Mouse (Mus musculus): ENCODE data around the gene Eif3d. TPM values are rescaled to one million over a fixed set of nuclear protein-coding genes. Genes with fewer than 3 reads are reported as not detected.
A peak's percentile ranks its signal among the peaks of the same experiment; 100 is the strongest.

The Eif3d gene
- total and polyA plus RNA-seq, 3 experiments, result 521 to 738 (median 619) TPM

GRCm38 (mm10) chr15:77919441-77919840 lies 51.2 kb downstream of the Eif3d start:
- no peak overlapping the region for H3K9ac ChIP-seq (ENCODE audit: control insufficient read depth, low read depth, low read length, poor library complexity, severe bottlenecking)
- H3K79me2 ChIP-seq (ENCODE audit: control insufficient read depth, insufficient read depth, low read length, poor library complexity), result no peaks in the 10 kb centered on the region
- no peak overlapping the region for H3K4me3 ChIP-seq (ENCODE audit: control insufficient read depth in 1 of 2, insufficient read depth in 1 of 2, low read depth in 2 of 2, low read length in 2 of 2)
- H3K27ac ChIP-seq (ENCODE audit: control insufficient read depth, low read depth, low read length), result no peak overlapping the region
- TF ChIP-seq ZNF384 (IDR thresholded peaks at IDR 0.05; ENCODE audit: low read depth, low read length) (no peak), RAD21 (IDR thresholded peaks at IDR 0.05; ENCODE audit: low read depth, low read length) (no peak), ELF1 (IDR thresholded peaks at IDR 0.05; ENCODE audit: low read depth, low read length) (no peak), MAZ (IDR thresholded peaks at IDR 0.05; ENCODE audit: low read depth, low read length) (no peak), GATA1 (IDR thresholded peaks at IDR 0.05; ENCODE audit: low read depth, low read length) (no peak), CTCF (IDR thresholded peaks at IDR 0.05 in 2 of 3, conservative IDR thresholded peaks at IDR 0.05 in 1 of 3; ENCODE audit: control insufficient read depth in 1 of 3, insufficient read depth in 1 of 3, low read depth in 2 of 3, low read length in 3 of 3, poor library complexity in 1 of 3, severe bottlenecking in 1 of 3) (no peak)
- peaks cover 0 to 14% of the 10 kb centered on the region in 2 experiments; a peak in 2 of 4 replicates for H3K36me3 ChIP-seq (ENCODE audit: control insufficient read depth in 1 of 2, insufficient read depth in 2 of 2, low read length in 2 of 2)
- H3K9me3 ChIP-seq (replicated peaks; ENCODE audit: insufficient read depth, low read length), result no peaks in the 10 kb centered on the region
- no peaks in the 10 kb centered on the region for H3K4me1 ChIP-seq (ENCODE audit: control insufficient read depth in 1 of 2, insufficient read depth in 2 of 2, low read length in 2 of 2)
- no peak for DNase-seq (ENCODE audit: low read depth, low spot score)
- H3K27me3 ChIP-seq (ENCODE audit: control insufficient read depth in 1 of 2, insufficient read depth in 2 of 2, low read length in 2 of 2), result no peaks in the 10 kb centered on the region

GRCm38 (mm10) chr15:77916851-77917544 lies 53.6 kb downstream of the Eif3d start:
- TF ChIP-seq RAD21 (IDR thresholded peaks at IDR 0.05; ENCODE audit: low read depth, low read length), result peak; percentile 86
- no peak for TF ChIP-seq ELF1 (IDR thresholded peaks at IDR 0.05; ENCODE audit: low read depth, low read length)
- peak; percentile 84 to 92 (median 89) for TF ChIP-seq CTCF (IDR thresholded peaks at IDR 0.05 in 2 of 3, conservative IDR thresholded peaks at IDR 0.05 in 1 of 3; ENCODE audit: control insufficient read depth in 1 of 3, insufficient read depth in 1 of 3, low read depth in 2 of 3, low read length in 3 of 3, poor library complexity in 1 of 3, severe bottlenecking in 1 of 3)
- peak; percentile 86 for TF ChIP-seq SMC3 (IDR thresholded peaks at IDR 0.05; ENCODE audit: low read depth, low read length)
- peak; percentile 79 for TF ChIP-seq ZC3H11A (IDR thresholded peaks at IDR 0.05; ENCODE audit: low read depth, low read length)
- TF ChIP-seq POLR2AphosphoS2 (IDR thresholded peaks at IDR 0.05; ENCODE audit: low read length), result no peak
- peak; percentile 74 for TF ChIP-seq ZNF384 (IDR thresholded peaks at IDR 0.05; ENCODE audit: low read depth, low read length)
- TF ChIP-seq USF2 (IDR thresholded peaks at IDR 0.05; ENCODE audit: borderline replicate concordance in 1 of 2, insufficient read depth in 1 of 2, low read depth in 1 of 2, low read length in 2 of 2), result no peak
- peak; percentile 56; the same call in 1 of the 2 replicates for TF ChIP-seq SIN3A (IDR thresholded peaks at IDR 0.05; ENCODE audit: low read length)
- Histone ChIP-seq H3K9me3 (replicated peaks; ENCODE audit: insufficient read depth, low read length) (no peaks in the 10 kb centered on the region), H3K27ac (ENCODE audit: control insufficient read depth, low read depth, low read length) (no peak overlapping the region), H3K36me3 (ENCODE audit: control insufficient read depth in 1 of 2, insufficient read depth in 2 of 2, low read length in 2 of 2) (peaks cover 0 to 7% of the 10 kb centered on the region in 2 experiments; a peak in 2 of 4 replicates), H3K4me1 (ENCODE audit: control insufficient read depth in 1 of 2, insufficient read depth in 2 of 2, low read length in 2 of 2) (no peaks in the 10 kb centered on the region), H3K4me3 (ENCODE audit: control insufficient read depth in 1 of 2, insufficient read depth in 1 of 2, low read depth in 2 of 2, low read length in 2 of 2) (no peak overlapping the region), H3K27me3 (ENCODE audit: control insufficient read depth in 1 of 2, insufficient read depth in 2 of 2, low read length in 2 of 2) (no peaks in the 10 kb centered on the region), H3K9ac (ENCODE audit: control insufficient read depth, low read depth, low read length, poor library complexity, severe bottlenecking) (no peak overlapping the region), H3K79me2 (ENCODE audit: control insufficient read depth, insufficient read depth, low read length, poor library complexity) (no peaks in the 10 kb centered on the region)
- DNase-seq (ENCODE audit: low read depth, low spot score), result peak; percentile 88

DNA sequence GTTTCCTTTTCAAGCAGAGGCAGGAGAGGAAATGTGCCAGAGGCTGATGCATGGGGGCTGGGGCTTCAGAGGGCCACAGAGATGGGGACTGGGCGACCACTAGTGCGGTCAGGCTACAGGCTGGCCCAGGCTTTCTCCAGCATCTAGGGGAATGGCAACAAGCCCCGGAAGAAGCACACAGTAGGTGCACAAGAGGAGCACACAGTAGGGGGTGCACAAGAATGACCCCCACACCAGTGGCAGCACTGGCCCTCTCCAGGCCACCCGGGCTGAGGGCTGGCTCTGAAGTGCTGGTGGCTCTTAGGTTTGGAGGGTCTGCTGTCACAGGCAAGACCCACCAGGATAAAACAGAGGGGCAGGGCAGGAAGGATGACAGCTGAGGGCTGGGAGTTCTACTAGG lies 55.3 kb downstream of the Eif3d start:
- no peaks in the 10 kb centered on the region for H3K4me1 ChIP-seq (ENCODE audit: control insufficient read depth in 1 of 2, insufficient read depth in 2 of 2, low read length in 2 of 2)
- H3K27me3 ChIP-seq (ENCODE audit: control insufficient read depth in 1 of 2, insufficient read depth in 2 of 2, low read length in 2 of 2), result no peaks in the 10 kb centered on the region
- H3K79me2 ChIP-seq (ENCODE audit: control insufficient read depth, insufficient read depth, low read length, poor library complexity), result no peaks in the 10 kb centered on the region
- TF ChIP-seq CTCF (IDR thresholded peaks at IDR 0.05 in 2 of 3, conservative IDR thresholded peaks at IDR 0.05 in 1 of 3; ENCODE audit: control insufficient read depth in 1 of 3, insufficient read depth in 1 of 3, low read depth in 2 of 3, low read length in 3 of 3, poor library complexity in 1 of 3, severe bottlenecking in 1 of 3) (no peak), JUND (IDR thresholded peaks at IDR 0.05; ENCODE audit: low read depth, low read length) (no peak), ZKSCAN1 (IDR thresholded peaks at IDR 0.05; ENCODE audit: low read depth, low read length) (peak; percentile 98)
- no peak overlapping the region for H3K27ac ChIP-seq (ENCODE audit: control insufficient read depth, low read depth, low read length)
- no peak for DNase-seq (ENCODE audit: low read depth, low spot score)
- no peaks in the 10 kb centered on the region for H3K9me3 ChIP-seq (replicated peaks; ENCODE audit: insufficient read depth, low read length)
- no peak overlapping the region for H3K4me3 ChIP-seq (ENCODE audit: control insufficient read depth in 1 of 2, insufficient read depth in 1 of 2, low read depth in 2 of 2, low read length in 2 of 2)
- peaks cover 0 to 5% of the 10 kb centered on the region in 2 experiments; a peak in 2 of 4 replicates for H3K36me3 ChIP-seq (ENCODE audit: control insufficient read depth in 1 of 2, insufficient read depth in 2 of 2, low read length in 2 of 2)
- no peak overlapping the region for H3K9ac ChIP-seq (ENCODE audit: control insufficient read depth, low read depth, low read length, poor library complexity, severe bottlenecking)

Data from MEL (cell line).